Mouse (Mus musculus) midbrain, embryonic 11.5 days (tissue): ENCODE data around the gene Usp17lb. TPM values are rescaled to one million over a fixed set of nuclear protein-coding genes. Genes with fewer than 3 reads are reported as not detected.
"Not testable (repeated sequence)": the region's sequence is repeated elsewhere in the genome, so short reads cannot be mapped to it uniquely, and the experiment has no call there.

Source experiments
- ATAC-seq: fragments of 200-750 bp; cut with Nextera tagmentation; 2 replicates; pipeline ENCODE4 v1.8.0; 2017; ENCODE audit warnings: moderate TSS enrichment, moderate library complexity; ENCODE audit not compliant: low FRiP score
- DNase-seq: peaks from one replicate; pipeline ENCODE4 v3.0.0; 2015; ENCODE audit warnings: low spot score; ENCODE audit errors: missing footprints
- H3K27ac ChIP-seq: fragments of 300-500 bp; sonication (generic); 2 replicates; pipeline ENCODE4 v1.5.1; 2014; ENCODE audit warnings: low read depth, low read length
- H3K27me3 ChIP-seq: fragments of 300-500 bp; sonication (generic); 2 replicates; pipeline ENCODE4 v1.6.1; 2014; ENCODE audit warnings: mild to moderate bottlenecking, low read length, moderate library complexity, mixed read lengths; ENCODE audit not compliant: control insufficient read depth, insufficient read depth
- H3K36me3 ChIP-seq: fragments of 300-500 bp; sonication (generic); 2 replicates; pipeline ENCODE4 v1.6.1; 2014; ENCODE audit warnings: mild to moderate bottlenecking, low read length, moderate library complexity, mixed read lengths; ENCODE audit not compliant: control insufficient read depth, insufficient read depth
- H3K4me1 ChIP-seq: fragments of 300-500 bp; sonication (generic); 2 replicates; pipeline ENCODE4 v1.6.1; 2014; ENCODE audit warnings: low read length; ENCODE audit not compliant: control insufficient read depth, insufficient read depth
- H3K4me2 ChIP-seq: fragments of 300-500 bp; sonication (generic); 2 replicates; pipeline ENCODE4 v1.6.1; 2014; ENCODE audit warnings: mild to moderate bottlenecking, moderate library complexity
- H3K4me3 ChIP-seq: fragments of 300-500 bp; sonication (generic); 2 replicates; pipeline ENCODE4 v1.5.1; 2014; ENCODE audit warnings: low read depth, low read length
- H3K9ac ChIP-seq: fragments of 300-500 bp; sonication (generic); 2 replicates; pipeline ENCODE4 v1.6.1; 2014; ENCODE audit warnings: low read length
- H3K9me3 ChIP-seq: fragments of 300-500 bp; sonication (generic); 2 replicates; pipeline ENCODE4 v1.6.1; 2016; ENCODE audit warnings: low read length; ENCODE audit not compliant: control insufficient read depth
- WGBS: fragments of 180-500 bp; shearing (Covaris S2); extraction: QIAGEN DNeasy Blood & Tissue Kit; methylation state at CpG from one replicate; pipeline ENCODE4 v1.1.7; 2014; 5-methylcytosine and 5-hydroxymethylcytosine counted together
- polyA plus RNA-seq: library from polyadenylated mRNA; unstranded; fragments of >200 nt; fragmentation: Nextera tagmentation; extraction: Ambion mirVana; gene quantifications from 2 replicates; pipeline ENCODE4 v1.2.1, GENCODE M21; 2014

The Usp17lb gene
- not detected in 2 replicates for polyA plus RNA-seq

- Histone ChIP-seq H3K4me2 (no peak within 1 kb of the TSS), H3K4me1 (no peaks in the 10 kb centered on the region), H3K27ac (no peak within 1 kb of the TSS), H3K4me3 (no peak within 1 kb of the TSS), H3K36me3 (no peaks in the 10 kb centered on the region), H3K9me3 (no peaks in the 10 kb centered on the region), H3K27me3 (no peaks in the 10 kb centered on the region), H3K9ac (no peak within 1 kb of the TSS)
- no peak for ATAC-seq
- WGBS = 71% methylated on average over 1 of the region's 1 CpGs
- DNase-seq = no peak
Measured at GRCm38 (mm10) chr7:104842503-104842902, at the start of gene Usp17lb. Gene Usp17lb (minus strand): TSS chr7:104842603.

DNA sequence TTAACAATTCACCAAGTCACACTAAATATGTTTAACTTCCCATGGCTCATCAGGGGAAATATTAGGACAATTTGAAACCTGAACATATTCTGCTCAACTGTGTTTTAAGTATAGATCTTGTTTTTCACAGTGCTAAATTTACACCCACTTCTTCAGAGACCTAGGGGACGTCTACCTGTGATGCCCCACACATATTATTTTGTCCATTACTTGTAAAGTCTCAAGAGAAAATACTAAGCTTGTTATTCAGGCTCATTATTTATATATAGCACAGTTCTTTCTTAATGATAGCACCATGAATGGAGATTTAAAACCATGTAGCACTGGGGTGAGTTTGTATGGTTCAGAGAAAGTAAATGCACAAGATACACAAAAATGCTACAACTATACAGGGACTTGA lies 35.3 kb upstream of the Usp17lb start, which contains the start of gene Olfr665:
Olfr665 (plus strand) TSS at position 301 of the 400 bp plus-strand sequence.
- Histone ChIP-seq H3K9ac (no peak within 1 kb of the TSS), H3K36me3 (no peaks in the 10 kb centered on the region), H3K4me2 (no peak within 1 kb of the TSS), H3K27me3 (no peaks in the 10 kb centered on the region), H3K9me3 (no peaks in the 10 kb centered on the region), H3K4me3 (no peak within 1 kb of the TSS), H3K27ac (no peak within 1 kb of the TSS), H3K4me1 (no peaks in the 10 kb centered on the region)
- DNase-seq (no peak), ATAC-seq (no peak)
- 58% methylated on average over 1 of the region's 1 CpGs for WGBS

- Histone ChIP-seq H3K36me3 (no peaks in the 10 kb centered on the region), H3K9me3 (no peaks in the 10 kb centered on the region), H3K27ac (no peak overlapping the region), H3K4me3 (no peak overlapping the region), H3K4me1 (no peaks in the 10 kb centered on the region), H3K27me3 (no peaks in the 10 kb centered on the region), H3K9ac (no peak overlapping the region), H3K4me2 (no peak overlapping the region)
- DNase-seq (no peak), ATAC-seq (no peak)
- 85% methylated on average over 3 of the region's 3 CpGs for WGBS
Measured at GRCm38 (mm10) chr7:104861381-104861780, 19.0 kb upstream of the Usp17lb start.

- H3K9me3 ChIP-seq = no peaks in the 10 kb centered on the region
- no peaks in the 10 kb centered on the region for H3K36me3 ChIP-seq
- H3K4me2 ChIP-seq = no peak overlapping the region
- H3K27me3 ChIP-seq = no peaks in the 10 kb centered on the region
- no peak for ATAC-seq
- no peak overlapping the region for H3K4me3 ChIP-seq
- H3K27ac ChIP-seq = no peak overlapping the region
- H3K9ac ChIP-seq = no peak overlapping the region
- DNase-seq = no peak
- no peaks in the 10 kb centered on the region for H3K4me1 ChIP-seq
- WGBS = 67% methylated on average over 1 of the region's 1 CpGs
Measured at GRCm38 (mm10) chr7:104857683-104858082, 15.3 kb upstream of the Usp17lb start.

- H3K4me2 ChIP-seq, H3K9ac ChIP-seq, H3K27me3 ChIP-seq, DNase-seq, H3K36me3 ChIP-seq, H3K9me3 ChIP-seq, H3K27ac ChIP-seq, H3K4me3 ChIP-seq, H3K4me1 ChIP-seq, ATAC-seq: not testable (repeated sequence)
- WGBS = 74% methylated on average over 2 of the region's 2 CpGs
Measured at GRCm38 (mm10) chr7:104856709-104857108, 14.3 kb upstream of the Usp17lb start, which contains the start of gene Usp17la. Gene Usp17la (plus strand): TSS chr7:104857009.

GRCm38 (mm10) chr7:104855248-104855750 lies 12.9 kb upstream of the Usp17lb start:
- H3K36me3 ChIP-seq = no peaks in the 10 kb centered on the region
- 84% methylated on average over 3 of the region's 3 CpGs for WGBS
- no peak overlapping the region for H3K4me2 ChIP-seq
- no peak for DNase-seq
- no peaks in the 10 kb centered on the region for H3K27me3 ChIP-seq
- H3K27ac ChIP-seq = no peak overlapping the region
- H3K9ac ChIP-seq = no peak overlapping the region
- H3K4me3 ChIP-seq = no peak overlapping the region
- no peaks in the 10 kb centered on the region for H3K4me1 ChIP-seq
- no peak for ATAC-seq
- H3K9me3 ChIP-seq = no peaks in the 10 kb centered on the region

DNA sequence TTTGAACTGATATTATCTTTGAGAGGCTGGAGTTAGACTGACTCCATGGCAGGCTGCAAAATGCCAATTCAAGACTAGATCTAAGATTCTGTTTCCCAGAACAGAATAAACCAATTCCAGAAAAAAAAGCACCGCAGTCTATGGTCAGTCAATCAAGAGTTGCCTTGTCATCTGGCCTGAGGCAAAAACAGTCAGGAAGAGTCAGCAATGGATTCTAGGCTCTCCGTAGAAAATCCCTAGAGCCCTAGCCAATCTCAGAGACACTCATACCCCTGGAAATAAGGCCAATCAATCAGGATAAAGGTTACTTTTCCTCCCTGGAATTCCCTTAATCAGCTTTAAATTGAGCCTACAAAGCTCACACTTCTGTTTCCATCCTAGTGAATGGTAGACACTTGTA lies 9.1 kb upstream of the Usp17lb start:
- not testable (repeated sequence) for H3K4me3 ChIP-seq, H3K4me1 ChIP-seq, H3K27ac ChIP-seq, H3K36me3 ChIP-seq, ATAC-seq, H3K27me3 ChIP-seq, H3K9me3 ChIP-seq, DNase-seq, H3K4me2 ChIP-seq, H3K9ac ChIP-seq
- 64% methylated on average over 2 of the region's 2 CpGs for WGBS

- ATAC-seq = no peak
- Histone ChIP-seq H3K36me3 (no peaks in the 10 kb centered on the region), H3K4me3 (no peak overlapping the region), H3K27me3 (no peaks in the 10 kb centered on the region), H3K9ac (no peak overlapping the region), H3K4me2 (no peak overlapping the region), H3K4me1 (no peaks in the 10 kb centered on the region), H3K27ac (no peak overlapping the region), H3K9me3 (no peaks in the 10 kb centered on the region)
- no peak for DNase-seq
- WGBS = 83% methylated on average over 1 of the region's 1 CpGs
Measured at GRCm38 (mm10) chr7:104843731-104844287, 1.4 kb upstream of the Usp17lb start.

DNA sequence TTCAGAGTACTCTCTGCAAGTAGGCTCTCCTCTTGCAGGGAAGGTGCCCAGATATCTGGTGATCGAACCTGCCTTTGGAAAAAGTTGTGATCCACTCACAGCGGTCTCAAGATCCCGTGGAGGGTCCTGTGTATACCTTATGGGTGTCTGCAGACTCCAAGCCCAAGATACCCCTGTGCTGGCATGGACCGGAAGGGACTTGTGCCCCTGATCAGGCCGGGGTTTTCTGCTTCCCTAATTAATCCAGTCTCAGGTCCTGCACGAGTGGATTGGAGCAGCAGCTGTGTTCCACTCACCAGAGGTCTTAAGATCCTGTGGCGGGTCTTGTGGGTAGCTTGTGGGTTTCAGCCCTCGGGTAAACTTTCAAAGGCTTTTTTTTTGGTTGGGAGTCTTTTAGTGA lies 32.1 kb downstream of the Usp17lb start:
- 88% methylated on average over 8 of the region's 8 CpGs for WGBS
- not testable (repeated sequence) for H3K4me3 ChIP-seq, H3K9ac ChIP-seq, H3K27me3 ChIP-seq, ATAC-seq, H3K4me1 ChIP-seq, H3K36me3 ChIP-seq, H3K9me3 ChIP-seq, H3K4me2 ChIP-seq, DNase-seq, H3K27ac ChIP-seq
